Mouse (Mus musculus) bone marrow macrophage, adult 2 months (primary cell): ENCODE data around the gene Pou2f3.

Source experiments
- CTCF ChIP-seq: IDR thresholded peaks from 2 replicates; pipeline ENCODE4 v1.5.1; 2012; ENCODE audit warnings: low read depth, mild to moderate bottlenecking, low read length, moderate library complexity
- POLR2A ChIP-seq: IDR thresholded peaks from 2 replicates; pipeline ENCODE4 v1.6.1; 2012; ENCODE audit warnings: mild to moderate bottlenecking, low read depth, low read length, borderline replicate concordance

DNA sequence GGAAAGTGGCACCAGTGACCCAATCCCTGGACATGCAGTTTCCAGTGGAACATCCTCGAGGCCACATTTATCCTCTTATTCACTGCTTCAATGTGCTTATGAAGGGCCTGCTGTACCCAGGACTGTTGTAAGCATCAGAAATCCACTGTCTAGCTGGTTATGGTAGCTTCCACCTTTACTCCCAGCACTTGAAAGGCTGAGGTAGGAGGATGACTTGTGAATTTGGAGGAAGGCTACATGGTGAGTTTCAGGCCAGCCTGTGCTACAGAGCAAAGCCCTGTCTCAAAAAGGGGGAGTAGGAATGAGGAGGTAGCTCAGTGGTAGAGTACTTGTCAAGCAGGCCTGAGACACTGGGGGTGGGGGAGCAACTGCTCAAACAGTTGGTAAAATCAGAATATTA lies 102.1 kb downstream of the Pou2f3 start:
- TF ChIP-seq CTCF (no peak), POLR2A (no peak)
